Mouse (Mus musculus): ENCODE data around the gene Dynlt3.
"Not testable (repeated sequence)": the region's sequence is repeated elsewhere in the genome, so short reads cannot be mapped to it uniquely, and the experiment has no call there.

Dynlt3 gene

GRCm38 (mm10) chrX:9662391-9663111 lies at the start of gene Dynlt3:
Gene Dynlt3 (minus strand): TSS chrX:9663003.
- DNase-seq (ENCODE audit: low spot score in 2 of 2), result peak; percentile 67 to 69

GRCm38 (mm10) chrX:9699815-9700214 lies 37.0 kb upstream of the Dynlt3 start:
- DNase-seq (ENCODE audit: low spot score in 2 of 2), result no peak

- no peak for DNase-seq (ENCODE audit: low spot score in 2 of 2)
Measured at GRCm38 (mm10) chrX:9695997-9696396, 33.2 kb upstream of the Dynlt3 start.

- DNase-seq (ENCODE audit: low spot score in 2 of 2), result no peak
Measured at GRCm38 (mm10) chrX:9672040-9672439, 9.2 kb upstream of the Dynlt3 start.

- DNase-seq (ENCODE audit: low spot score in 2 of 2), result no peak
Measured at GRCm38 (mm10) chrX:9671418-9671817, 8.6 kb upstream of the Dynlt3 start.

- no peak for DNase-seq (ENCODE audit: low spot score in 2 of 2)
Measured at GRCm38 (mm10) chrX:9652806-9653205, 10.0 kb downstream of the Dynlt3 start.

GRCm38 (mm10) chrX:9640594-9640993 lies 22.2 kb downstream of the Dynlt3 start:
- DNase-seq (ENCODE audit: low spot score in 2 of 2), result not testable (repeated sequence)

- not testable (repeated sequence) for DNase-seq (ENCODE audit: low spot score in 2 of 2)
Measured at GRCm38 (mm10) chrX:9640126-9640525, 22.7 kb downstream of the Dynlt3 start.
